Mouse (Mus musculus): ENCODE data around the gene Tcf7l1. TPM values are rescaled to one million over a fixed set of nuclear protein-coding genes. Genes with fewer than 3 reads are reported as not detected.

Gene Tcf7l1
- polyA plus RNA-seq, 1 experiment from 2014 or later = 7.2 TPM

- Histone ChIP-seq H3K36me3 (no peaks in the 10 kb centered on the region), H3K27me3 (no peaks in the 10 kb centered on the region), H3K4me1 (replicated peaks) (0 out of 2 replicates have a peak, but pooled peaks cover 1% of the 10 kb centered on the region), H3K9ac (no peak overlapping the region), H3K4me2 (no peak overlapping the region), H3K27ac (replicated peaks) (no peak overlapping the region), H3K9me3 (no peaks in the 10 kb centered on the region), H3K4me3 (no peak overlapping the region)
- WGBS = 54% methylated on average over 12 of the region's 12 CpGs
- ATAC-seq (ENCODE audit: low FRiP score, low read depth) = no peak
These were observed 141.0 kb downstream of the Tcf7l1 start for GRCm38 (mm10) chr6:72648002-72648595.

- Histone ChIP-seq H3K4me2 (no peak overlapping the region), H3K4me3 (no peak overlapping the region), H3K9me3 (no peaks in the 10 kb centered on the region), H3K9ac (no peak overlapping the region), H3K36me3 (no peaks in the 10 kb centered on the region), H3K27ac (replicated peaks) (no peak overlapping the region), H3K27me3 (no peaks in the 10 kb centered on the region), H3K4me1 (replicated peaks) (no peaks in the 10 kb centered on the region)
- WGBS = 59% methylated on average over 10 of the region's 10 CpGs
- ATAC-seq (ENCODE audit: low FRiP score, low read depth) = peak; percentile 79
These were observed 141.7 kb downstream of the Tcf7l1 start for GRCm38 (mm10) chr6:72647383-72647820.

GRCm38 (mm10) chr6:72645364-72645763 lies 143.7 kb downstream of the Tcf7l1 start:
- Histone ChIP-seq H3K27ac (replicated peaks) (no peak overlapping the region), H3K9ac (no peak overlapping the region), H3K4me1 (replicated peaks) (no peaks in the 10 kb centered on the region), H3K9me3 (no peaks in the 10 kb centered on the region), H3K27me3 (no peaks in the 10 kb centered on the region), H3K36me3 (no peaks in the 10 kb centered on the region), H3K4me2 (no peak overlapping the region), H3K4me3 (no peak overlapping the region)
- no peak for ATAC-seq (ENCODE audit: low FRiP score, low read depth)
- WGBS = 68% methylated on average over 7 of the region's 7 CpGs

DNA sequence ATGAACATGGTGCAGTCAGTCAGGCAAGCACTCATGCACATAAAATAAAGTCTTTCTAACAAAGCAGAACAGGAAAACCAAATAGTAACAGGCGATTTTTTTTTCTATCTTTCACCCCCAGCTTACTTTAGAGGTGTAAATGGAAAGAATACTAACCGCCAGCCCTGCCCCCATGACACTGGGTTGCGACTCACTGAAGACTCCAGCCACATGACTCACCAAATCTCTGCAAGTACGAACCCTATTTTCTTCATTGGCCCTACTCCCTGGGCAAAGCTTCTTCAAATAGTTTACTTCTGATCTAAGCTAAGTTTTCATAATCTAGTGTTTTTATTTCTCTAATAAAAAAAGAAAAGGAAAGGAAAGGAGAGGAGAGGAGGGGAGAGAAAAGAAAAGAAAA lies 144.5 kb downstream of the Tcf7l1 start:
- no peak overlapping the region for H3K4me2 ChIP-seq
- no peak overlapping the region for H3K9ac ChIP-seq
- no peak overlapping the region for H3K4me3 ChIP-seq
- WGBS = 81% methylated on average over 4 of the region's 4 CpGs
- no peak overlapping the region for H3K27ac ChIP-seq (replicated peaks)
- H3K36me3 ChIP-seq = no peaks in the 10 kb centered on the region
- ATAC-seq (ENCODE audit: low FRiP score, low read depth) = no peak
- H3K27me3 ChIP-seq = no peaks in the 10 kb centered on the region
- H3K9me3 ChIP-seq = no peaks in the 10 kb centered on the region
- no peaks in the 10 kb centered on the region for H3K4me1 ChIP-seq (replicated peaks)

DNA sequence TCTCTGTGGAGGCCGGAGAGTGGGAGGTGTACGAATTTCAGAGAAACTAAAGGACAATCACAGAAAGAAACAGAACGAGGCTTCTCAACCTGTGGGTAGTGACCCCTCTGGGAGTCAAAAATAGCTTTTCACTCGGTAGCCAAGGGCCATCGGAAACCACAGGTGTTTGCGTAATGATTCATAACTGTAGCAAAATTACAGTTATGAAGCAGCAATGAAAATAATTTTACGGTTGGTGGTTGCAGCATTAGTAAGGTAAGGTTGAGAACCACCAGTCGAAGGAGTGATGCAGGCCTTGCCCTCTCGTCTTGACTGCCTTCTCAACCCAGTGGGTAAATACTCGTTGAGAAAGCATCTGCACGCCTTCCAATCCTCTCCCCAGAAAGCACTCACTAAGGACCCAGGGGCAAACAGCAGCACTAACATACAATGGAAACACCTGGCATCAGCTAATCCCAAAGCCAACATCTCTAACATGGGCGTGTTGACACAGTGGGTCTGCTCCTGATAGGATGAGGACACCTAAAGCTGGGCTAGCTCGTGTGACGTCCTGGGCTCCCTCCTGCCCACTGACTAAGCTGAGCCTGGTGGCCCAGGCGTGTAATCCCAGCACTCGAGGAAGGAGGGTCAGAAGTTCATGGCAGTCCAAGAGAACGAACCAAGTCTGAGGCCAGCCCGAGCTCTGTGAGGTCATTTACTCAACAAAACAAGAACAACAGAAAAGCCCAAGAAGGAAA lies 147.7 kb downstream of the Tcf7l1 start:
- Histone ChIP-seq H3K27ac (replicated peaks) (no peak overlapping the region), H3K4me1 (replicated peaks) (no peaks in the 10 kb centered on the region; the same call in 1 of the 2 replicates), H3K9me3 (no peaks in the 10 kb centered on the region), H3K9ac (no peak overlapping the region), H3K27me3 (no peaks in the 10 kb centered on the region), H3K4me3 (no peak overlapping the region), H3K36me3 (no peaks in the 10 kb centered on the region), H3K4me2 (no peak overlapping the region)
- WGBS = 82% methylated on average over 18 of the region's 18 CpGs
- no peak for ATAC-seq (ENCODE audit: low FRiP score, low read depth)

DNA sequence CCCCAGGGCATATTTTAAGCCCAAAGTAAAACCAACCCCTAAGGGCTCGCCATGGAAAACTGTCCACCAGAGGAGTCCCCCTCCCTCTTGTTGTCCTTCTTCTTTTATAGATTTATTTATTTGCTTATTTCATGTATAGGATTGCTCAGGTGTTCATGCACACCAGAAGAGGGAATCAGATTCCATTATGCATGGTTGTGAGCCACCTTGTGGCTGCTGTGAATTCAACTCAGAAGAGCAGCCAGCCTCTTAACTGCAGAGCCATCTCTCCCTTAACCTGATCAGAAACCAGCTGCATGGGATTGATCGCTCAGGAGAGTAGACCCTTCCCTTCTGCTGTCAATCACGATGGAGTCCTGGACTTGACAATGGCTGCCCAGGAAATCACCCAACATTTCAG lies 152.1 kb downstream of the Tcf7l1 start:
- 82% methylated on average over 3 of the region's 3 CpGs for WGBS
- Histone ChIP-seq H3K4me1 (replicated peaks) (no peaks in the 10 kb centered on the region; the same call in 1 of the 2 replicates), H3K27ac (replicated peaks) (no peak overlapping the region), H3K36me3 (no peaks in the 10 kb centered on the region), H3K27me3 (no peaks in the 10 kb centered on the region), H3K4me2 (no peak overlapping the region), H3K9ac (no peak overlapping the region), H3K4me3 (no peak overlapping the region), H3K9me3 (no peaks in the 10 kb centered on the region)
- ATAC-seq (ENCODE audit: low FRiP score, low read depth) = no peak

- H3K4me1 ChIP-seq (replicated peaks) = no peaks in the 10 kb centered on the region; the same call in 1 of the 2 replicates
- no peak overlapping the region for H3K4me2 ChIP-seq
- no peaks in the 10 kb centered on the region for H3K36me3 ChIP-seq
- H3K9me3 ChIP-seq = no peaks in the 10 kb centered on the region
- H3K4me3 ChIP-seq = no peak overlapping the region
- 50% methylated on average over 12 of the region's 12 CpGs for WGBS
- H3K27me3 ChIP-seq = no peaks in the 10 kb centered on the region
- no peak overlapping the region for H3K9ac ChIP-seq
- no peak overlapping the region for H3K27ac ChIP-seq (replicated peaks)
- ATAC-seq (ENCODE audit: low FRiP score, low read depth) = peak; percentile 49; the same call in 1 of the 2 replicates
These were observed 153.2 kb downstream of the Tcf7l1 start for GRCm38 (mm10) chr6:72635760-72636431.

DNA sequence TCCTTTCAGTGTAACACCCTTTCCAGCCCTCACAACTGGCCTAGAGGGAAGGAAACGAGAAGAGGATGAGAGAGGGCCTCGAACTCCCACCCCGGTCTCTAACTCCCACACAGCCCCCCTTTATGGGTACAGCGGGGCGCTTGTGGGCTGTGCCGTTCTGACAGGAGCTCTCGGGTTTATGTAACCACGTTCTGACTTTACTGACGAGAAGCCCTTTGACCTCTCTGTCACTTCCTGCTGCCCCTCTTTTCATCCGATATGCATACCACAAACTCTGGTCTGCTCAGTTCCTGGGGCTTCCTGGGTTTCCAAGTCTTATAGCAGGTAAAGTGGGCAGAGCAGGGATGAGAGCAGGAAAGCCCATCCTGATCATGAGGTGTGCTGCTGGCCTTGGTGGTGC lies 154.7 kb downstream of the Tcf7l1 start:
- H3K9me3 ChIP-seq = no peaks in the 10 kb centered on the region
- 79% methylated on average over 10 of the region's 10 CpGs for WGBS
- no peaks in the 10 kb centered on the region; the same call in 1 of the 2 replicates for H3K4me1 ChIP-seq (replicated peaks)
- ATAC-seq (ENCODE audit: low FRiP score, low read depth) = no peak
- no peaks in the 10 kb centered on the region for H3K27me3 ChIP-seq
- H3K27ac ChIP-seq (replicated peaks) = no peak overlapping the region
- no peak overlapping the region for H3K4me3 ChIP-seq
- H3K36me3 ChIP-seq = no peaks in the 10 kb centered on the region
- H3K9ac ChIP-seq = no peak overlapping the region
- H3K4me2 ChIP-seq = no peak overlapping the region

DNA sequence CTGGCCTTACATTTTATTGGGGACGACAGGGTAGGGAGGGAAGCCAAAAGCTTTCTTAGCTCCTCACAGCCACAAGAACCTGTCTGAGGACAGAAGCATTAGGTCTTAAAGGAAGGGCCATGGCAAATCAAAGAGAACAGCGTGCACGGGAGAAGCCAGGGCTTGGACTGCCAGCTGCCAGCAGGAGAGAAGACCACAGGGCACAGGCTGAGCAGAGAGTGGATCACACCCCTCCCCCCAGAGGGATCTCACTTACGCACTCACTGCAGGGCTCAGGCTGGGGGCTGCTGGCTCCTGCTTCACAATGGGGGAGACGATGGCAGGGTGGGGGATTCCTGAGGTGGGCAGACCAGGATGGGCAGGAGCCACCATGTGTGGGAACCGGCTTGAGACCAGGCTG lies 157.4 kb downstream of the Tcf7l1 start:
- no peak for ATAC-seq (ENCODE audit: low FRiP score, low read depth)
- no peak overlapping the region for H3K4me3 ChIP-seq
- no peak overlapping the region for H3K27ac ChIP-seq (replicated peaks)
- no peaks in the 10 kb centered on the region for H3K9me3 ChIP-seq
- no peaks in the 10 kb centered on the region for H3K27me3 ChIP-seq
- 65% methylated on average over 6 of the region's 6 CpGs for WGBS
- H3K9ac ChIP-seq = no peak overlapping the region
- no peaks in the 10 kb centered on the region for H3K36me3 ChIP-seq
- no peak overlapping the region for H3K4me2 ChIP-seq
- H3K4me1 ChIP-seq (replicated peaks) = no peaks in the 10 kb centered on the region; the same call in 1 of the 2 replicates

DNA sequence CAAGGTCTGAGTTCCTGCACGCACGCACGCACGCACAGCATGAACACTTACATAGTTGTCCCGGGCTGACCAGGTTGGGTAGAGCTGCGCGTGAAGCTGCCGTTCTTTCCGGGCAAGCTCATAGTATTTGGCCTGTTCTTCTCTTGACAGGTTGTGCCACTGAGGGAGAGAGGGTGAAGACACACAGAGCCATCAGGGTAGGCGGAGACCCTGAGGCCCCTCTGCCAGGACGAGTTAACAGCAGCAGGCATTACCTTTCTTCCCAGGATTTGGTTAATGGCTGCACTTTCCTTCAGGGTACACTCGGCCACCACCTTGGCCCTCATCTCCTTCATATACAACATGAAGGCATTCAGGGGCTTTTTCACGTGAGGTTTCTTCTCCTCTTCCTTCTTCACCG lies 158.1 kb downstream of the Tcf7l1 start:
- WGBS = 90% methylated on average over 14 of the region's 14 CpGs
- Histone ChIP-seq H3K27ac (replicated peaks) (no peak overlapping the region), H3K9ac (no peak overlapping the region), H3K9me3 (no peaks in the 10 kb centered on the region), H3K4me3 (no peak overlapping the region), H3K4me2 (no peak overlapping the region), H3K27me3 (no peaks in the 10 kb centered on the region), H3K36me3 (no peaks in the 10 kb centered on the region), H3K4me1 (replicated peaks) (no peaks in the 10 kb centered on the region)
- ATAC-seq (ENCODE audit: low FRiP score, low read depth) = no peak

GRCm38 (mm10) chr6:72630370-72630769 lies 158.7 kb downstream of the Tcf7l1 start:
- H3K4me2 ChIP-seq = no peak overlapping the region
- no peaks in the 10 kb centered on the region for H3K9me3 ChIP-seq
- no peaks in the 10 kb centered on the region for H3K27me3 ChIP-seq
- WGBS = 85% methylated on average over 2 of the region's 2 CpGs
- no peaks in the 10 kb centered on the region for H3K36me3 ChIP-seq
- no peak for ATAC-seq (ENCODE audit: low FRiP score, low read depth)
- H3K4me1 ChIP-seq (replicated peaks) = no peaks in the 10 kb centered on the region
- H3K27ac ChIP-seq (replicated peaks) = no peak overlapping the region
- H3K9ac ChIP-seq = no peak overlapping the region
- H3K4me3 ChIP-seq = no peak overlapping the region

DNA sequence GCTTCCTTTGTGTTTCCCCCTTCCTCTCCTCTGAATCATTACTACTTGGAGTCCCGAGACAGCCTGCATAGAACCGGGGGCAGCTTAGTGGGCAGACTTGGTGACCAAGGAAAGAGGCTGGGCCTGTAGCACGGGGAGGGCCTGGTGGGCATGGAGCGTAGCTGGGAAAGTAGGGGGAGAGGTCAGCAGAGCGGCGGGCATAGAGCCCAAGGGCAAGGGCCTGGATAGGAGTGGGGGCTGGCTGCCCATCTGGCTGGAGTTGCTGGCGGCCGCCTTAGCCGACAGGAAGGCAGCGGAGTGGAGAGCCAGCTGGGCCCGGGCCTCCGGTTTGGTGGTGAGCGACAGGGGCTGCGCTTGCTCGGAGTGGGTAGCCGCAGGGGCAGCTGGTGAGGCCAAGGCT lies 161.8 kb downstream of the Tcf7l1 start:
- WGBS = 84% methylated on average over 16 of the region's 16 CpGs

More for the DNA sequence above, 161.8 kb downstream of the Tcf7l1 start:
- Histone ChIP-seq H3K36me3 (no peaks in the 10 kb centered on the region), H3K4me3 (no peak overlapping the region), H3K4me2 (no peak overlapping the region), H3K27ac (replicated peaks) (no peak overlapping the region), H3K4me1 (replicated peaks) (no peaks in the 10 kb centered on the region), H3K9ac (no peak overlapping the region), H3K9me3 (no peaks in the 10 kb centered on the region), H3K27me3 (no peaks in the 10 kb centered on the region)
- no peak for ATAC-seq (ENCODE audit: low FRiP score, low read depth)
